In genomic region chr19:21894792-21895191, GRCm38 (mm10) we compare ENCODE assay signal across 15 mouse cellular contexts.
"Had no signal": no experiment of that assay in that cellular context is flagged by ENCODE, and none has a peak within 500 bp of the region (broad histone marks: within the 10 kb centered on the region; RNA-seq: fewer than 3 reads in every experiment).

No protein-coding gene starts in this region.

- H3K27ac ChIP-seq: liver, embryonic 14.5 days; midbrain, embryonic 10.5 days; midbrain, embryonic 12.5 days; neural tube, embryonic 12.5 days had no signal

- H3K4me3 ChIP-seq: midbrain, embryonic 10.5 days; midbrain, embryonic 12.5 days; neural tube, embryonic 12.5 days had no signal

- H3K27me3 ChIP-seq: midbrain, embryonic 12.5 days; neural tube, embryonic 12.5 days had no signal

- H3K36me3 ChIP-seq: midbrain, embryonic 10.5 days; midbrain, embryonic 12.5 days; neural tube, embryonic 12.5 days had no signal

- H3K9ac ChIP-seq: liver, embryonic 14.5 days; lung, embryonic 14.5 days; midbrain, embryonic 12.5 days; neural tube, embryonic 12.5 days had no signal

- H3K9me3 ChIP-seq: midbrain, embryonic 10.5 days; midbrain, embryonic 12.5 days; neural tube, embryonic 12.5 days had no signal

- H3K4me1 ChIP-seq: midbrain, embryonic 10.5 days; midbrain, embryonic 12.5 days; neural tube, embryonic 12.5 days had no signal

- DNase-seq: lung, adult 18-20 months; lung, embryonic 14.5 days; lung, postnatal 10 days; lung, postnatal 36 days; midbrain, embryonic 14.5 days; right cerebral cortex, postnatal 14 days; right cerebral cortex, postnatal 4 days; spleen, adult 18-20 months; thymus, adult 18-20 months; thymus, postnatal 14 days; thymus, postnatal 36 days had no signal
